Mouse (Mus musculus): ENCODE data around the gene Tmem161a. TPM values are rescaled to one million over a fixed set of nuclear protein-coding genes. Genes with fewer than 3 reads are reported as not detected.
A peak's percentile ranks its signal among the peaks of the same experiment; 100 is the strongest.

The Tmem161a gene
- polyA plus RNA-seq, 1 experiment from 2014 or later: 50.5 TPM

DNA sequence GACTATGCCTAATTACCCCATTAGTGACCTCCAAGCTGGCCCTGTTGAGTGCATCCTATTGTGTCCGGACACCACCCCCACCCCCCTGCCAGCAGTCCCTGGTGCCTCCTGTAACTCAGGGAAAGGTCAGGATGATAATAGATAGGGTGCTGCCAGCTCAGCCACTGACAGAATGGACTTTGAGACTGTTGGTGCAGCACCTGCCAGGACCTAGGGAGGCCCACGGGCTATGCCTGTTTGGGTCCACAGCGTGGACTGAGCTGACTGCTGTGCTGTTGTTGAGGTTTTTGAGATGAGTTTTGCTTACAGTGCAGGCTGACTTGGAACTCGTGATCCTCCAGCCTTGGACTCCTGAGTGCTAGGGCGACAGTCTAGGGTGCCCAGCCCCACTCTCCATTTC, 21.1 kb downstream of the Tmem161a start:
- Histone ChIP-seq H3K27ac (ENCODE audit: low read depth) (no peak overlapping the region), H3K4me1 (ENCODE audit: insufficient read depth) (no peaks in the 10 kb centered on the region), H3K9ac (no peak overlapping the region), H3K27me3 (ENCODE audit: insufficient read depth, low read length) (no peaks in the 10 kb centered on the region), H3K4me3 (ENCODE audit: low read depth, low read length) (no peak overlapping the region), H3K9me3 (ENCODE audit: low read depth, low read length) (no peaks in the 10 kb centered on the region), H3K4me2 (no peak overlapping the region), H3K36me3 (ENCODE audit: insufficient read depth) (no peaks in the 10 kb centered on the region)
- no peak for TF ChIP-seq CTCF (IDR thresholded peaks at IDR 0.05; ENCODE audit: low read depth)
- WGBS: 66% methylated on average over 5 of the region's 5 CpGs
- ATAC-seq (ENCODE audit: insufficient read depth) (no peak), DNase-seq (no peak)

DNA sequence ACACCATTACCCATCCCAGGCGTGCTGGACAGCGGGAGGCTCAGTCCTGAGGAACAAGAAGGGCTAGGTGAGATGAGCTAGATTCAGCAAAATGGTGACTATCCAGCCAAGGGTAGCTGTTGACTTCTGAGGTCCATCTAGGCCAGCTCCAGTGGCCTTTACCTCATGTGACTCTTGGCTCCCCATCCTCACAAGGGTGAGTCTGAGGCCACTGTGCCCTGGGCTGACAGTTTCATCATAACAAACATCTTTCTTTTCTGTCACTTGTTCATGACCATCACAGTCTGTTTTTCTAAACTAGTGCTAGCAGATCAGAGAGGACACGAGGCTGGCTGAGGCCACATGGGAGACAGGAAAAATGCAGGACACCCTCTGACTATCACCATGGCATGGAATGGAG, 22.0 kb downstream of the Tmem161a start:
- H3K4me1 ChIP-seq (ENCODE audit: insufficient read depth): no peaks in the 10 kb centered on the region
- H3K4me3 ChIP-seq (ENCODE audit: low read depth, low read length): no peak overlapping the region
- H3K9ac ChIP-seq: no peak overlapping the region
- no peaks in the 10 kb centered on the region for H3K27me3 ChIP-seq (ENCODE audit: insufficient read depth, low read length)
- 53% methylated on average over 3 of the region's 3 CpGs for WGBS
- H3K27ac ChIP-seq (ENCODE audit: low read depth): no peak overlapping the region
- no peaks in the 10 kb centered on the region for H3K9me3 ChIP-seq (ENCODE audit: low read depth, low read length)
- DNase-seq: no peak
- TF ChIP-seq CTCF (IDR thresholded peaks at IDR 0.05; ENCODE audit: low read depth): no peak
- H3K36me3 ChIP-seq (ENCODE audit: insufficient read depth): no peaks in the 10 kb centered on the region
- ATAC-seq (ENCODE audit: insufficient read depth): no peak
- no peak overlapping the region for H3K4me2 ChIP-seq

DNA sequence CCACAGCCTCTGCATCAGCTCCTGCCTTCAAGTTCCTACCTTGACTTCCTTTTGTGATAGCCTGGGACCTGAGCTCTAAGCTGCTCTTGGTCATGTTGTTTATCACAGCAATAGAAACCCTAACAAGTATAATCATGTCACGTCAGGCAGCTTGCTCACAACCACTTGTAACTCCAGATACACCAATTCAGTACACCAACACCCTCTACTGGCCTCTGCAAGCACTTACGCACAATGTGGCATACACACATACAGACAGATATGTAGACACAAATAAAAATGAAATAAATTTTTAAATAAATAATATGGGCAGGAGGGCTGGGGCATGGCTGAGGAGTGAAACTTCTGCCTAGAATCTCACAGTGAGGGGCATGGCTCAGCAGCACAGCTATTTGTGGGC, 23.6 kb downstream of the Tmem161a start:
- TF ChIP-seq CTCF (IDR thresholded peaks at IDR 0.05; ENCODE audit: low read depth): no peak
- DNase-seq: no peak
- WGBS: 76% methylated on average over 2 of the region's 2 CpGs
- Histone ChIP-seq H3K27ac (ENCODE audit: low read depth) (no peak overlapping the region), H3K27me3 (ENCODE audit: insufficient read depth, low read length) (no peaks in the 10 kb centered on the region), H3K9ac (no peak overlapping the region), H3K4me2 (no peak overlapping the region), H3K4me1 (ENCODE audit: insufficient read depth) (peaks cover 3% of the 10 kb centered on the region; the same call in 1 of the 2 replicates), H3K4me3 (ENCODE audit: low read depth, low read length) (no peak overlapping the region), H3K36me3 (ENCODE audit: insufficient read depth) (no peaks in the 10 kb centered on the region), H3K9me3 (ENCODE audit: low read depth, low read length) (no peaks in the 10 kb centered on the region)
- ATAC-seq (ENCODE audit: insufficient read depth): no peak

DNA sequence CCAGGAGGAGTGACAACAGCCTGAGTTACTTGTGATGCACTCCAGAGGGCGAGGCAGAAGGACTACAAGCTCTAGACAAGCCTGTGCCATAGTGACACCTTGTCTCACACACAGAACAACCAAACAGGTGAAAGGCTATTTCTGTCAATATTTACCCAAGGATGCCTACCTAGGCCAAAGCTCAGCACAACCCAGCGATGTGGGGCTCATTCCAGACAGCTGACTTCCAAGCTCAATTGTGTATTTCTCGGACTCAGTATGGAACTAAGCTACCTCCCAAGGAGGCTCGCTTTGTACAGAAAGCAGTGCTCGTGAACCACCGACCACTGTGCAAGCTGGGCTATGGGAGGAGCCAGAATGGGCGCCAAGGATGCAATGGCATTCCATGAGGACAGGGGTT, 25.4 kb downstream of the Tmem161a start:
- no peak overlapping the region for H3K9ac ChIP-seq
- no peaks in the 10 kb centered on the region for H3K27me3 ChIP-seq (ENCODE audit: insufficient read depth, low read length)
- no peaks in the 10 kb centered on the region for H3K9me3 ChIP-seq (ENCODE audit: low read depth, low read length)
- no peak overlapping the region for H3K4me2 ChIP-seq
- no peak for ATAC-seq (ENCODE audit: insufficient read depth)
- peaks cover 3% of the 10 kb centered on the region; the same call in 1 of the 2 replicates for H3K4me1 ChIP-seq (ENCODE audit: insufficient read depth)
- 33% methylated on average over 7 of the region's 7 CpGs for WGBS
- TF ChIP-seq CTCF (IDR thresholded peaks at IDR 0.05; ENCODE audit: low read depth): no peak
- no peak for DNase-seq
- H3K4me3 ChIP-seq (ENCODE audit: low read depth, low read length): no peak overlapping the region
- no peaks in the 10 kb centered on the region for H3K36me3 ChIP-seq (ENCODE audit: insufficient read depth)
- H3K27ac ChIP-seq (ENCODE audit: low read depth): no peak overlapping the region

DNA sequence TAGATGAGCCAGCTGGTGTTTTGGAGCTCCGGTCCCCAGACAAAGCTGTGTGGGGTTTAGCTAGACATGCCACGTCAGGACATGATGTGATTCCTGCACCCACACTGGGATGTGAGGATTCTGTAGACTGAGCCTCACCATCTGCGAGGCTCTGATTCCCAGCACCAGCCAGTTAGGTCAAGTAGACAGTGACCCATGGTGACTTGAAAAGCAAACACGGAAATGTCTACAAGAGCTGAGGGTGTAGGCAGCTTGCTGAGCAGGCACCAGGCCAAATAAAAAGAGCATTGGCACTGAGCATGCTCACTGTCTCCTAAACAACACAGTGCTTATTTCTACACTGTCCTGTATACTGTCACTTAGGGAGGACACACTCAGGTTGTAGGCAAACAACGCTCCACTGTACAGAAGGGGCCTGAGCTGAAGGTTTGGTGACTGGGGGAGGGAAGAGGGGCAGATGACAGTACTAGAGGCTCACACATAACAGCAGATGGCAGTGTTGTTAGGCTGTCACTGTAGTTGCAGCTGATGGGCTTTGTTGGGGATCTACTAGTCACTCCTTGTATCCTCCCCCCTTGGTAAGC, 28.0 kb downstream of the Tmem161a start:
- Histone ChIP-seq H3K4me1 (ENCODE audit: insufficient read depth) (peaks cover 3% of the 10 kb centered on the region; the same call in 1 of the 2 replicates), H3K4me3 (ENCODE audit: low read depth, low read length) (no peak overlapping the region), H3K4me2 (no peak overlapping the region), H3K9me3 (ENCODE audit: low read depth, low read length) (no peaks in the 10 kb centered on the region), H3K27me3 (ENCODE audit: insufficient read depth, low read length) (no peaks in the 10 kb centered on the region), H3K9ac (no peak overlapping the region), H3K27ac (ENCODE audit: low read depth) (no peak overlapping the region), H3K36me3 (ENCODE audit: insufficient read depth) (no peaks in the 10 kb centered on the region)
- peak; percentile 45 for ATAC-seq (ENCODE audit: insufficient read depth)
- peak; percentile 49 for DNase-seq
- TF ChIP-seq CTCF (IDR thresholded peaks at IDR 0.05; ENCODE audit: low read depth): peak; percentile 55
- WGBS: 41% methylated on average over 5 of the region's 5 CpGs

DNA sequence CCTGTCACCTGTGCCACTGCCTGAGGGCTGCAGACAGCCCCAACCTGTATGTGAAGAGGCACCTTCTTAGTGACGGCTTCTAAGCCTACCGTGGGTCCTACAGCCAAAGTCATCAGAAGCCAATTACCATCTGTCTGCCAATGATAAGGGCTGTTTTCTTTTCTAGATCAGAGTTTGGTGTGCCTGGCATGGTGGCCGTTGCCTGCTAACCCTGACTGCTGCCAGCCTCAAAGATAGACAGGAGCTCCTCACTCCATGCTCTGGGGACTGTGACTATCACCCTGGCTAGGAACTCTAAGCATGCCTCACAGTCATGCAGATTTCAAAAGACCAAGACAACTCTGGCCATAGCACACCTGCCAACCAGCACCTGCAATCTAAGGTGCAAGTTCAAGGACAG, 29.3 kb downstream of the Tmem161a start:
- H3K36me3 ChIP-seq (ENCODE audit: insufficient read depth): no peaks in the 10 kb centered on the region
- no peak for DNase-seq
- no peak for TF ChIP-seq CTCF (IDR thresholded peaks at IDR 0.05; ENCODE audit: low read depth)

DNA sequence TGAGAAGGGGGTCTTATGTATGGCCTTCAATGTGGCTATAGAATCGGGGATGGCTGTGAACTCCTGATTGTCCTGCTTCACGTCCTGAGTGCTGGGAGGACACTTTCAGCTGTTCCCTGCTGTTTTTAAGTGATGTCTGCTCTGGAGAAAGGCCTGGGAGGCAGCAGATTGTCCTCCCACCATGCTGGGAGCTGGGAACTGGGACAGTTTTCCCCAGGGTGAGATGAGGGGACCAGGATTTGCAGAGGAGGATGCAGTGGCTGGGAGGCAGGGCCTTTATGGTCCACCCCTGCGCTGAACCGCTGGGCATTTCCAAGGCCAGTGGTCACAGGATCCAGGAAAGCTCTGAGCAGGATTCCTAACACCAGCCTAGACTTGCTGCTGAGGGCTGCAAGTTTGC, 30.9 kb downstream of the Tmem161a start:
- no peaks in the 10 kb centered on the region for H3K36me3 ChIP-seq (ENCODE audit: insufficient read depth)
- ATAC-seq (ENCODE audit: insufficient read depth): no peak
- TF ChIP-seq CTCF (IDR thresholded peaks at IDR 0.05; ENCODE audit: low read depth): no peak
- no peaks in the 10 kb centered on the region for H3K9me3 ChIP-seq (ENCODE audit: low read depth, low read length)
- no peak overlapping the region for H3K4me3 ChIP-seq (ENCODE audit: low read depth, low read length)
- no peak overlapping the region for H3K4me2 ChIP-seq
- H3K4me1 ChIP-seq (ENCODE audit: insufficient read depth): peaks cover 3% of the 10 kb centered on the region; the same call in 1 of the 2 replicates
- H3K9ac ChIP-seq: no peak overlapping the region
- no peaks in the 10 kb centered on the region for H3K27me3 ChIP-seq (ENCODE audit: insufficient read depth, low read length)
- H3K27ac ChIP-seq (ENCODE audit: low read depth): no peak overlapping the region
- no peak for DNase-seq
- 67% methylated on average over 4 of the region's 4 CpGs for WGBS

More for the DNA sequence above, 29.3 kb downstream of the Tmem161a start:
- Histone ChIP-seq H3K4me3 (ENCODE audit: low read depth, low read length) (no peak overlapping the region), H3K4me2 (no peak overlapping the region), H3K9me3 (ENCODE audit: low read depth, low read length) (no peaks in the 10 kb centered on the region), H3K4me1 (ENCODE audit: insufficient read depth) (peaks cover 3% of the 10 kb centered on the region; the same call in 1 of the 2 replicates), H3K27ac (ENCODE audit: low read depth) (no peak overlapping the region), H3K27me3 (ENCODE audit: insufficient read depth, low read length) (no peaks in the 10 kb centered on the region), H3K9ac (no peak overlapping the region)
- ATAC-seq (ENCODE audit: insufficient read depth): no peak
- 63% methylated on average over 3 of the region's 3 CpGs for WGBS
